37 mouse cellular contexts compared by ENCODE assay signal in the genomic region with DNA sequence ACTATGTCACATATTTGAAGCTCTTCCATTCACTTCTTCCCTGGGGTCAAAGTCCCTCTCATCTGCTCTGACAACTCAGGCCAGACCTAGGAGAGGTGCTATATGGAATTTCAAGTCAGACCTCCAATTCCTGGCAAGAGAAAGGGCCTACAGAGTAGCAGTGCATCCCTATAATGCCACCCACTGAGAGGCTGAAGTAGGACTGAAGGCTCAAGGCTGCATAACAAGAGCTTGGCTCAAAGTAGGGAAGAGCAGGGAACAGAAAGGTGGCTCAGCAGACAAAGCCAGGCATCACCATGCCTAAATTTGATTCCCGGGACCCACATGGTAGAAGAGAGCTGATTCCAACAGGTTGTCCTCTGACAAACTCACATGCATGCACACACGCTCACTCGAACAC. TPM values are rescaled to one million over a fixed set of nuclear protein-coding genes. Genes with fewer than 3 reads are reported as not detected.
"Had no signal": no experiment of that assay in that cellular context is flagged by ENCODE, and none has a peak within 500 bp of the region (broad histone marks: within the 10 kb centered on the region; RNA-seq: fewer than 3 reads in every experiment).

No protein-coding gene starts in this region.

- DNase-seq: cerebellum, adult 9-10 months; cerebellum, adult 9-11 months; cerebellum, postnatal 10 days; cerebellum, postnatal 14 days; cerebellum, postnatal 25 days; cerebellum, postnatal 36 days; embryo, embryonic 11 days; forebrain, postnatal 0 days; gastrocnemius, adult 2 months; gastrocnemius, postnatal 10 days; gastrocnemius, postnatal 14 days; gastrocnemius, postnatal 25 days; gastrocnemius, postnatal 36 days; heart, adult 11 months; heart, adult 18-20 months; heart, adult 2 months had no signal

- H3K9me3 ChIP-seq: embryonic facial prominence, embryonic 10.5 days; embryonic facial prominence, embryonic 12.5 days; embryonic facial prominence, embryonic 13.5 days; embryonic facial prominence, embryonic 15.5 days; forebrain, embryonic 10.5 days; forebrain, embryonic 12.5 days; forebrain, embryonic 13.5 days; forebrain, embryonic 15.5 days had no signal

- H3K4me2 ChIP-seq: embryonic facial prominence, embryonic 12.5 days; embryonic facial prominence, embryonic 13.5 days; embryonic facial prominence, embryonic 15.5 days; forebrain, embryonic 12.5 days; forebrain, embryonic 13.5 days; forebrain, embryonic 15.5 days had no signal

- H3K9ac ChIP-seq: embryonic facial prominence, embryonic 12.5 days; embryonic facial prominence, embryonic 13.5 days; embryonic facial prominence, embryonic 15.5 days; forebrain, embryonic 12.5 days; forebrain, embryonic 13.5 days; forebrain, embryonic 15.5 days; forebrain, postnatal 0 days had no signal

- H3K4me3 ChIP-seq: embryonic facial prominence, embryonic 10.5 days; embryonic facial prominence, embryonic 12.5 days; embryonic facial prominence, embryonic 13.5 days; embryonic facial prominence, embryonic 15.5 days; erythroblast, embryonic 14.5 days; forebrain, embryonic 10.5 days; forebrain, embryonic 12.5 days; forebrain, embryonic 13.5 days; forebrain, embryonic 15.5 days; gastrocnemius, adult 2 months; heart, adult 2 months had no signal

- H3K27ac ChIP-seq: embryonic facial prominence, embryonic 10.5 days; embryonic facial prominence, embryonic 12.5 days; embryonic facial prominence, embryonic 13.5 days; embryonic facial prominence, embryonic 15.5 days; forebrain, embryonic 10.5 days; forebrain, embryonic 12.5 days; forebrain, embryonic 13.5 days; forebrain, embryonic 15.5 days; gastrocnemius, adult 2 months; heart, adult 2 months had no signal

- H3K36me3 ChIP-seq: embryonic facial prominence, embryonic 10.5 days; embryonic facial prominence, embryonic 12.5 days; embryonic facial prominence, embryonic 13.5 days; embryonic facial prominence, embryonic 15.5 days; forebrain, embryonic 10.5 days; forebrain, embryonic 12.5 days; forebrain, embryonic 15.5 days had no signal

- ATAC-seq: forebrain, embryonic 13.5 days; forebrain, embryonic 14.5 days; forebrain, embryonic 15.5 days; forebrain, embryonic 16.5 days; forebrain, postnatal 0 days had no signal

- H3K27me3 ChIP-seq: embryonic facial prominence, embryonic 12.5 days; embryonic facial prominence, embryonic 15.5 days; forebrain, embryonic 15.5 days had no signal

RNA-seq across cellular contexts. Expression of a gene that starts 2.6 kb away (rescaled TPM):
- total RNA-seq: granulocyte monocyte progenitor cell, adult 5-6 weeks had no signal
- polyA plus RNA-seq: erythroblast, embryonic 14.5 days had no signal

RNA-seq across cellular contexts. Expression of a gene that starts 2.8 kb away (rescaled TPM):
- total RNA-seq: granulocyte monocyte progenitor cell, adult 5-6 weeks had no signal

RNA-seq across cellular contexts. Expression of a gene that starts 2.9 kb away (rescaled TPM):
- polyA plus RNA-seq: embryonic facial prominence, embryonic 10.5 days; forebrain, embryonic 13.5 days had no signal

RNA-seq across cellular contexts. Expression of a gene that starts 35.0 kb away (rescaled TPM):
- total RNA-seq: common myeloid progenitor, adult 5-6 weeks; forebrain, postnatal 0 days; gastrocnemius, adult 18-20 months; gastrocnemius, adult 2 months; gastrocnemius, adult 8-10 months; gastrocnemius, postnatal 10 days; gastrocnemius, postnatal 14 days; gastrocnemius, postnatal 25 days; gastrocnemius, postnatal 36 days; gastrocnemius, postnatal 4 days; granulocyte monocyte progenitor cell, adult 5-6 weeks; heart, adult 18-20 months; heart, adult 2 months; heart, adult 8-10 months had no signal
- polyA plus RNA-seq: cortical plate, adult 2 months; embryonic facial prominence, embryonic 12.5 days; embryonic facial prominence, embryonic 13.5 days; embryonic facial prominence, embryonic 14.5 days; erythroblast, embryonic 14.5 days; forebrain, embryonic 10.5 days; forebrain, embryonic 11.5 days; forebrain, embryonic 12.5 days; forebrain, embryonic 13.5 days; forebrain, embryonic 14.5 days; forebrain, embryonic 15.5 days; forebrain, embryonic 16.5 days; forebrain, postnatal 0 days; frontal cortex, adult 2 months had no signal
